Mouse (Mus musculus) liver, embryonic 16.5 days (tissue): ENCODE results near the gene Gxylt1. TPM values are rescaled to one million over a fixed set of nuclear protein-coding genes. Genes with fewer than 3 reads are reported as not detected.

Source experiments
- ATAC-seq: fragments of 200-750 bp; cut with Nextera tagmentation; 2 replicates; pipeline ENCODE4 v1.8.0; 2017; ENCODE audit warnings: low read depth, mild to moderate bottlenecking, moderate number of reproducible peaks, moderate library complexity
- H3K27ac ChIP-seq: fragments of 300-500 bp; sonication (generic); 2 replicates; pipeline ENCODE4 v1.5.1; 2014; ENCODE audit warnings: mild to moderate bottlenecking, low read length
- H3K27me3 ChIP-seq: fragments of 300-500 bp; sonication (generic); 2 replicates; pipeline ENCODE4 v1.6.1; 2014; ENCODE audit warnings: low read depth, low read length, mixed read lengths; ENCODE audit not compliant: control insufficient read depth, insufficient read depth
- H3K36me3 ChIP-seq: fragments of 300-500 bp; sonication (generic); 2 replicates; pipeline ENCODE4 v1.6.1; 2014; ENCODE audit warnings: mild to moderate bottlenecking; ENCODE audit not compliant: control insufficient read depth, insufficient read depth
- H3K4me1 ChIP-seq: fragments of 300-500 bp; sonication (generic); 2 replicates; pipeline ENCODE4 v1.6.1; 2014; ENCODE audit warnings: low read depth, low read length, mixed read lengths; ENCODE audit not compliant: control insufficient read depth
- H3K4me2 ChIP-seq: fragments of 300-500 bp; sonication (generic); 2 replicates; pipeline ENCODE4 v1.6.1; 2014; ENCODE audit warnings: low read depth, low read length, mixed read lengths
- H3K4me3 ChIP-seq: fragments of 300-500 bp; sonication (generic); 2 replicates; pipeline ENCODE4 v1.5.1; 2014; ENCODE audit warnings: low read depth, mild to moderate bottlenecking, low read length
- H3K9ac ChIP-seq: fragments of 300-500 bp; sonication (generic); 2 replicates; pipeline ENCODE4 v1.6.1; 2014; ENCODE audit warnings: low read depth, low read length
- H3K9me3 ChIP-seq: fragments of 300-500 bp; sonication (generic); replicated peaks from 2 replicates; pipeline ENCODE4 v1.6.1; 2016; ENCODE audit warnings: low read length; ENCODE audit not compliant: control insufficient read depth
- WGBS: fragments of 180-500 bp; shearing (Covaris S2); extraction: QIAGEN DNeasy Blood & Tissue Kit; methylation state at CpG from one replicate; pipeline ENCODE4 v1.1.7; 2014; ENCODE audit not compliant: insufficient replicate concordance; 5-methylcytosine and 5-hydroxymethylcytosine counted together
- polyA plus RNA-seq: library from polyadenylated mRNA; unstranded; fragments of >200 nt; fragmentation: Nextera tagmentation; extraction: Ambion mirVana; gene quantifications from 2 replicates; pipeline ENCODE4 v1.2.1, GENCODE M21; 2015

Gxylt1 gene
- polyA plus RNA-seq, 1 experiment from 2014 or later: 2.8 TPM

DNA sequence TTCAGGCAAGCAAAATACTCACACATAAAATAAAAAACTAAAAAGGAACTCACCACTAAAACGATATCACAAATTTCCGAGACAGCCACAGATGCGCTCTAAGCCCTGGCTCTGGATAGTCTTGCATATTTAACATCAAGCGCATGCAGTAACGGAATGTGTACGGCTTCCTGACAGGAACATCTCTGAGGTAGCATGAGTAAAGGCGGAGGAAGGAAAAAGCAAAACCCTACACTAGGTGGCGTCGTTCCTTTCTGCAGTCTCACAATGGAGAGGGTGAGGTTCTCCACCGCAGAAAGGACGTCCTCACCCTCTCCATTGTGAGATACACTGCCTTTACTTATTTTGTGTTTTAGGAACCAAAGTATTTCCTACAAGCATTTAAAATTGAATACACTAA lies 8.4 kb upstream of the Gxylt1 start:
- H3K4me2 ChIP-seq: no peak overlapping the region
- H3K36me3 ChIP-seq: peaks cover 3% of the 10 kb centered on the region; the same call in 1 of the 2 replicates
- no peak overlapping the region for H3K9ac ChIP-seq
- H3K27me3 ChIP-seq: no peaks in the 10 kb centered on the region
- H3K27ac ChIP-seq: no peak overlapping the region
- peaks cover 8% of the 10 kb centered on the region for H3K4me1 ChIP-seq
- ATAC-seq: 0 out of 2 replicates have a peak, but pooled peaks have one; percentile 28
- H3K9me3 ChIP-seq: no peaks in the 10 kb centered on the region
- 66% methylated on average over 11 of the region's 11 CpGs for WGBS
- H3K4me3 ChIP-seq: no peak overlapping the region

DNA sequence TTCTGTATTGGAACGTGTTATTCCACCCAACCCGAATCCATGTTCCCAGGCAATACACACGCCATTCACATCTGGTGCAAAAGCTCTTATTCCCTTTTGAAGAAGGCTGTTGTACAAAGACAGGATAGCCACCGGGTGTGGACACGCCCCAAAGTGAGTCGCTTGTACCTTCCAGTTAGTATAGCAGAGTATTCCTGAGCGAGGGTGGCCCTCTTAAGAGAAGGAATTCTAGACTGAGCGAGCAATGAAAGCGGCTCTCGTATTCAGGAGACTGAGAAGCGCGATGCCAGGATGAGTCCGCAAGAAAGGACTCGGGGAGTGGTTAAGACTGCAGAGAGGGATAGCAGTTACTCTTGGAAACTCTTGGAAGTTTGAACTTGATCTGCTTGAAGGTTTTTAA lies 1.3 kb upstream of the Gxylt1 start:
- Histone ChIP-seq H3K27me3 (no peaks in the 10 kb centered on the region), H3K9me3 (no peaks in the 10 kb centered on the region), H3K4me2 (peak overlapping the region; percentile 86), H3K4me1 (peaks cover 27% of the 10 kb centered on the region), H3K27ac (peak overlapping the region; percentile 87), H3K4me3 (peak overlapping the region; percentile 84), H3K36me3 (no peaks in the 10 kb centered on the region), H3K9ac (peak overlapping the region; percentile 74)
- ATAC-seq: no peak
- 4% methylated on average over 14 of the region's 14 CpGs for WGBS

DNA sequence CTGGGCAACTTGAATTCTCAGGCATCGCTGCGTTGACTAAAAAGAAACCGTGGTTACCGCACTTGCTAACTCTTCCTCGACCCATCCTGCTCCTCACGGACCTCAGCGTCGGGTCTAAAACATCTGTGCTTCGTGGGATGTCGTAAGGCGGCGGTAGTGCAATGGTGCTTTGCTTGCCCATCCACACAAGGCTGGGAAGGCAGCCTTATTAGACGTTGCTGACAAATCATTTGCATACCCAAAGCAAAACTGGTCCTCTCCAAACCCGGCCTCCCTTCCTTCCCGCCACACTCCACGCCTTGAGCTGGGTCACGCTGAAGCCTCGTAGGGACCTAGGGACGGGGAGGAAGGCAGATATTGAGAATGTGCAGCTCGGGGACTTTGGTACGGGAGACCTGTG lies 644 bp upstream of the Gxylt1 start:
- Histone ChIP-seq H3K4me3 (peak overlapping the region; percentile 84), H3K27me3 (no peaks in the 10 kb centered on the region), H3K9me3 (no peaks in the 10 kb centered on the region), H3K36me3 (no peaks in the 10 kb centered on the region), H3K9ac (peak overlapping the region; percentile 74), H3K4me2 (peak overlapping the region; percentile 86), H3K27ac (peak overlapping the region; percentile 87), H3K4me1 (peaks cover 29% of the 10 kb centered on the region)
- WGBS: under 1% methylated on average over 21 of the region's 21 CpGs
- peak; percentile 35 for ATAC-seq

DNA sequence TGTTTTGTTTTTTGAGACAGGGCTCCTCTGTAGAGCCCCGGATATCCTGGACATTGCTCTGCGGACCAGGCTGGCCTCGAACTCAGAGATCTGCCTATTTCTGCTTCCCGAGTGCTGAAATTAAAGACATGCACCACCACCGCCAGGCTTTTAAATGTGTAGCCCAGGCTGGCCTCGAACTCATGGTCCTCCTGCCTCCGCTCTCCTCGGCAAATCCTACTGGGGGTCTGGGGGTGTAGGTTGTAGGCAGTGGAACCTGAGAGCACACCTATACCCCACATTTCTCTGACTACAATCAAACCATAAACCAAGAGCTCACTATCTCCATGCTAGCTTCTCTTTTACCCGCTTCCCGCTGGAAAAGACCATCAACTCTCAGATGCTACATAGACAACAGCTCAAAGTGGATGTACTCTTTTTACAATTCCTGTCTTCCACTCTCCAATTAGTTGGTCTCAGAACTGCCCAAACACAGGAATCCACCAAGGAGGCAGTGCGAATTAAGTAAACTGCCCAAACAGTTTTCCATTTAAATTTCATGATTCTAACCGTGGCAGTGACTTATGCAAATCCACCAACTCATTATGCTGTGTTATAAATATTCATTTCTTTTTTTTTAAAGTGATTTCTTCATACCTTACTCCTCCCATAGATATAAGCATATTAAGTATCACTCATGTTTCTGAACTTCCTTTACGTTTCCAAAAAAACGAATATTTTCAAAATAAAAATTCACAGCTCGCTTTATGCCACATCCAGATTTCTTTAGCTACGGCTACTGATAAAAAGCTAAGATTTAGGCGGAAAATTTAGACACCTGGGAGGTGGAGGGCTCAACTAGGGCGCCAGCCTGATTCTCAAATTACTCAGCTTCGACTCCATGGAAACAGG lies 946 bp downstream of the Gxylt1 start:
- Histone ChIP-seq H3K27me3 (no peaks in the 10 kb centered on the region), H3K27ac (peak overlapping the region; percentile 84), H3K4me3 (peak overlapping the region; percentile 84), H3K9me3 (no peaks in the 10 kb centered on the region), H3K9ac (peak overlapping the region; percentile 87), H3K36me3 (no peaks in the 10 kb centered on the region; the same call in 1 of the 2 replicates), H3K4me1 (peaks cover 32% of the 10 kb centered on the region), H3K4me2 (peak overlapping the region; percentile 94)
- WGBS: 40% methylated on average over 19 of the region's 19 CpGs
- no peak for ATAC-seq

DNA sequence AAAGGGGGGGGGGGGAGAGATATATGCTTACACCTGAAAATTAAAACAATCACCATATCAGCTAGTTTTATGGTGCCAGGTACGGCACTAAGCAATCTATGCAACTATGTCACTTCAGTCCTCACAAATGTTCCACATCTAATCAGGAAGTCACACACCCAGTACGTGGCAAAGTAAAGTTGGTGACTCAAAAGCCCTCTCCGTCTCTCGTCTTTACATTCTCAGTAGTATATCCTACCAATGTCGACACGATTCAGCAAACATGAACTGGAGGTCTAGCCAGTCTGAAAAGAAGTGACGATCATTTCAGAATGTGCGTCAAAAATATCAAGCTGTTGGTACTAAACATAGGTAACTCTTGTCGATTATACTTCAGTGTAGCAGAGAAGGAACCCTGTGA lies 2.0 kb downstream of the Gxylt1 start:
- Histone ChIP-seq H3K27ac (no peak overlapping the region), H3K9ac (no peak overlapping the region), H3K27me3 (no peaks in the 10 kb centered on the region), H3K4me1 (peaks cover 32% of the 10 kb centered on the region), H3K36me3 (no peaks in the 10 kb centered on the region; the same call in 1 of the 2 replicates), H3K4me2 (0 out of 2 replicates have a peak overlapping the region, but pooled peaks have one; percentile 26), H3K9me3 (no peaks in the 10 kb centered on the region), H3K4me3 (peak overlapping the region; percentile 10; the same call in 1 of the 2 replicates)
- ATAC-seq: no peak
- 42% methylated on average over 9 of the region's 9 CpGs for WGBS

DNA sequence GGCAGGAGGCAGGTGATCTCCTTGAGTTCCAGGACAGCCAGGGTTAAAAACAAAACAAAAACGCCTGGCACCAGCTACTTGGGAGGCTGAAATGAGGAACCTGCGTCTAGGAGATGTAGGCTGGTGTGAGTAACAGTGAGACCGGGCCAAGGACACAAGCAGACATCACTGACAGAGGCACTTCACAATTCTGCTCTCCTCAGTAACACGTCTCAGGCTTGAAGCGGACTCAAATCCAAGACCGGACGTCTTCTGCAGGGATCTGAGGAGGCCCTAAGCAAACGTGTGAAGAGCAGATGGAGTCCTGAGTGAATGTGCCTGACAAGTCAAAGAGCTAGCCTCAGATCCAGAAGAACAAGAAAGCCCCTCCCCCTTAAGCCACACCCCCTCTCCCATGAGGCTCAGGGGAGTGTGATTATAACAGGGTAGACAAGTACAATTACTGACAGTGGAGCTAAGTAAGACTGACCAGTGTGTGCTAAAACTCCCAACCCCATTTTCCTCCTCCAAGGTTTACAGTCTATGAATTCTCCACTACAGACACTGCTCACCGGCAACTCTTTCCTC lies 4.6 kb downstream of the Gxylt1 start:
- ATAC-seq: no peak
- WGBS: 54% methylated on average over 9 of the region's 9 CpGs

DNA sequence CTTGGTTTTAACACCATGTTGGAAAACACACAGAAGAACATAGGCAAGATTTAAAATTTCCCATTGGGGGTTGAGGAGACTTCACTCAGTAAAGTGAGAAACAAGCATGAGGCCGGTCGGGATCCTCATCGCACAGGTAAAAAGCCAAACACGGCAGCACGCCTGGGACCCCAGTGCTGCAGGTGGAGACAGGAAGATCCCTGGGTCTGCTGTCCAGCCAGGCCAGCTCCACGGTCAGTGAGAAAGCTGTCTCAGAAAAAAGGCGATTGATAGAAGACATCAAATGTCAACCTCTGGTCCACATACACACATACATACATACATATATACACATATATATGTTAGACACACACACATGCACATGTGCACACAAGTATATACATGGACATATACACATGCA lies 5.4 kb downstream of the Gxylt1 start:
- Histone ChIP-seq H3K36me3 (no peaks in the 10 kb centered on the region; the same call in 1 of the 2 replicates), H3K27me3 (no peaks in the 10 kb centered on the region), H3K4me2 (no peak overlapping the region), H3K9ac (no peak overlapping the region), H3K27ac (no peak overlapping the region), H3K4me3 (no peak overlapping the region), H3K9me3 (no peaks in the 10 kb centered on the region), H3K4me1 (peaks cover 22% of the 10 kb centered on the region)
- no peak for ATAC-seq
- 82% methylated on average over 7 of the region's 7 CpGs for WGBS

More for the DNA sequence above, 4.6 kb downstream of the Gxylt1 start:
- Histone ChIP-seq H3K36me3 (no peaks in the 10 kb centered on the region; the same call in 1 of the 2 replicates), H3K4me2 (no peak overlapping the region), H3K4me3 (no peak overlapping the region), H3K27me3 (no peaks in the 10 kb centered on the region), H3K27ac (no peak overlapping the region), H3K9me3 (no peaks in the 10 kb centered on the region), H3K9ac (no peak overlapping the region), H3K4me1 (peaks cover 22% of the 10 kb centered on the region)

DNA sequence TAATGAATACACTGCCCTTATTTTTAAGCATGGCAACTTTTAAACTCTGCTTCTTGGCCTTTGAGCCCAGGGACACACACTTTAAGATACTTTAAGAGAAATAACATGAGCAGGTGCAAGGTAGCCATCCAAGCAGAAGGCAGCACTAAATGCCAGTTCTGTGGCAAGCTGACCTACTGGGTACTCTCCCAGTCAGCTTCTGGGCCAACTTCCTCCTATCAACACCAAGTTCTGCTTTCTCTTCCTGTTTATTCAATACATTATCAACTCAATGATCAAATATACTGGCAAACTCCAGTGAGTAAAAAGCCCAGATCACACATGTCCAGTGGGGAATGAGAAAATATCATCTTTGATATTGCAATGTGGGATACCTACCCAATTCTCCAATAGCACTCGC lies 7.0 kb downstream of the Gxylt1 start:
- H3K4me1 ChIP-seq: peaks cover 12% of the 10 kb centered on the region
- no peak overlapping the region for H3K4me3 ChIP-seq
- H3K27me3 ChIP-seq: no peaks in the 10 kb centered on the region
- 85% methylated on average over 1 of the region's 1 CpGs for WGBS
- H3K9me3 ChIP-seq: no peaks in the 10 kb centered on the region
- H3K9ac ChIP-seq: no peak overlapping the region
- H3K4me2 ChIP-seq: no peak overlapping the region
- H3K36me3 ChIP-seq: no peaks in the 10 kb centered on the region; the same call in 1 of the 2 replicates
- no peak overlapping the region for H3K27ac ChIP-seq
- ATAC-seq: no peak

DNA sequence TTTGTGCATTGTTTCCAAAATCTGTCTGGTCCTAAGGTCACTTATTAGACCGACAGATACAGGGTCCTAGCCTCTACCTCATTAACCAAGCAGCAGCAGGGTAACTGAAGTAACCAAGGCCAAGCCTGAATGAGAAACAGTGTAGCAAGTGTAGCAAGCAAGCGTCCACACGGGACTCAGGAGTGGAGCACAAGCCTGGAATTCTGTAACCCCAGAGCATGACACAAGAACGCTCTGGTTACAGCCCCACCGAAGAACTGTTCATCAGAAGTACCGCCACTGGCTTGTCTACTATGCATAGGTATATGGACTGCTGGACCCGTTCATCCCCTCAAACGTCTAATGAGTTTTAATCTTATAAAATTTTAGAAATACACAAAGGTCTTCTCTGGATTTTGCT lies 7.5 kb downstream of the Gxylt1 start:
- Histone ChIP-seq H3K4me1 (peaks cover 7% of the 10 kb centered on the region), H3K4me3 (no peak overlapping the region), H3K4me2 (no peak overlapping the region), H3K9me3 (no peaks in the 10 kb centered on the region), H3K27me3 (no peaks in the 10 kb centered on the region), H3K9ac (no peak overlapping the region), H3K27ac (no peak overlapping the region), H3K36me3 (no peaks in the 10 kb centered on the region; the same call in 1 of the 2 replicates)
- whole genome bisulfite sequencing: 71% methylated on average over 8 of the region's 8 CpGs
- no peak for ATAC-seq
